Mouse (Mus musculus) intestine, embryonic 15.5 days (tissue): ENCODE measurements at regions not wholly inside any gene's neighbourhood (a gene's known extent, or its start where the extent isn't known, plus 50 kb on each side); places are given as distances from the start of the nearest gene placed in this dataset.

Experiments
- ATAC-seq: fragments of 200-750 bp; cut with Nextera tagmentation; 2 replicates; pipeline ENCODE4 v1.8.0; 2017; ENCODE audit warnings: moderate TSS enrichment, moderate library complexity
- H3K27ac ChIP-seq: fragments of 300-500 bp; sonication (generic); 2 replicates; pipeline ENCODE4 v1.5.1; 2015; ENCODE audit warnings: mild to moderate bottlenecking, inconsistent platforms
- H3K27me3 ChIP-seq: fragments of 300-500 bp; sonication (generic); replicated peaks from 2 replicates; pipeline ENCODE4 v1.6.1; 2015; ENCODE audit warnings: inconsistent platforms
- H3K36me3 ChIP-seq: fragments of 300-500 bp; sonication (generic); 2 replicates; pipeline ENCODE4 v1.6.1; 2015; ENCODE audit warnings: inconsistent platforms
- H3K4me1 ChIP-seq: fragments of 300-500 bp; sonication (generic); replicated peaks from 2 replicates; pipeline ENCODE4 v1.6.1; 2015; ENCODE audit warnings: inconsistent platforms
- H3K4me2 ChIP-seq: fragments of 300-500 bp; sonication (generic); replicated peaks from 2 replicates; pipeline ENCODE4 v1.6.1; 2015; ENCODE audit warnings: mild to moderate bottlenecking, inconsistent platforms
- H3K4me3 ChIP-seq: fragments of 300-500 bp; sonication (generic); replicated peaks from 2 replicates; pipeline ENCODE4 v1.5.1; 2015; ENCODE audit warnings: inconsistent platforms
- H3K9ac ChIP-seq: fragments of 300-500 bp; sonication (generic); 2 replicates; pipeline ENCODE4 v1.6.1; 2015; ENCODE audit warnings: inconsistent platforms
- H3K9me3 ChIP-seq: fragments of 300-500 bp; sonication (generic); 2 replicates; pipeline ENCODE4 v1.6.1; 2016; ENCODE audit warnings: inconsistent platforms
- WGBS: fragments of 180-500 bp; shearing (Covaris S2); methylation state at CpG from one replicate; pipeline ENCODE4 v1.1.7; 2015; 5-methylcytosine and 5-hydroxymethylcytosine counted together

DNA sequence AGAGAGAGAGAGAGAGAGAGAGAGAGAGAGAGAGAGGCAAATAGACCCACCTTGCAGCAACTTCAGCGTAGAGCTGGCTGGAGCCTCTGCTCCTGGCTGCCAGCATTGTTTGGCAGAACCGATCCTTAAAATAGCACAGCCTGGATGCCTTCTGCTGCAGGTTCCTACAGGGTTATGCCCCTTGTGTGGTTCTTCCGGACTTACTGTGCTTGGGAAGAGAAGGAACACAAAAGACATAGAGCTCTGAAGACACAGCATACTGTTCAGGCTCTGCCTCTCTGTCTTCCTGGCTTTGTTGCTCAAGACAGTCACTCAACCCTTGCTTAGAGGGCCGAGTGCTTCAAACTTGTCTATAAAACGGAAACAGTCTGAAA lies 86.2 kb upstream of the Slc25a26 start:
- H3K4me1 ChIP-seq: no peaks in the 10 kb centered on the region
- 58% methylated on average over 5 of the region's 5 CpGs for WGBS
- no peaks in the 10 kb centered on the region for H3K9me3 ChIP-seq
- no peak overlapping the region for H3K4me2 ChIP-seq
- H3K36me3 ChIP-seq: no peaks in the 10 kb centered on the region
- H3K4me3 ChIP-seq: no peak overlapping the region
- H3K9ac ChIP-seq: no peak overlapping the region
- H3K27ac ChIP-seq: no peak overlapping the region
- no peak for ATAC-seq
- H3K27me3 ChIP-seq: no peaks in the 10 kb centered on the region

GRCm38 (mm10) chr6:94413297-94413986 lies 86.7 kb upstream of the Slc25a26 start:
- Histone ChIP-seq H3K27ac (no peak overlapping the region), H3K9me3 (no peaks in the 10 kb centered on the region), H3K36me3 (no peaks in the 10 kb centered on the region), H3K9ac (no peak overlapping the region), H3K4me3 (no peak overlapping the region), H3K4me1 (no peaks in the 10 kb centered on the region), H3K4me2 (no peak overlapping the region), H3K27me3 (no peaks in the 10 kb centered on the region)
- WGBS: 64% methylated on average over 10 of the region's 10 CpGs
- no peak for ATAC-seq

GRCm38 (mm10) chr6:94412341-94412740 lies 87.8 kb upstream of the Slc25a26 start:
- Histone ChIP-seq H3K9ac (no peak overlapping the region), H3K27me3 (no peaks in the 10 kb centered on the region), H3K9me3 (no peaks in the 10 kb centered on the region), H3K4me3 (no peak overlapping the region), H3K27ac (no peak overlapping the region), H3K36me3 (no peaks in the 10 kb centered on the region), H3K4me1 (no peaks in the 10 kb centered on the region), H3K4me2 (no peak overlapping the region)
- ATAC-seq: no peak
- WGBS: 71% methylated on average over 7 of the region's 7 CpGs

DNA sequence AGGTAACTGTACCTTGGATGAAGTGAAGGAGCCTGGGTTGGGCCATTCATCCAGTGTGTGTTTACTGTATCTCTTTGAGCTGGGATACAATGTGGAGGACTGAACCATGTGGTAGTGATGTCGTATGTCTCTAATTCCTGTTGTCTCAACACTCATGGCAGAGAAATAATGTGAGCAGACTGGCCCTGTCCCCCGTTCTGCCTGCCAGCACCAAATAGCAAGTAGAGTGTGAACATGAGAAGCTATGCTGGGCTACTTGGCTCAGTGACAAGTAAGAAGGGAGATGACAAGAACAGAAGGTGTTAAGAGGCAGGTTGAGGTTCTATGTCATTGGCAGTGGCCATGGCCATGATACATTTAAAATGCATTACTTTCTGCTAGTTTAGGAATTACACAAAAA lies 89.7 kb upstream of the Slc25a26 start:
- 69% methylated on average over 2 of the region's 2 CpGs for WGBS
- ATAC-seq: no peak
- no peaks in the 10 kb centered on the region for H3K9me3 ChIP-seq

GRCm38 (mm10) chr6:94408996-94409395 lies 91.1 kb upstream of the Slc25a26 start:
- H3K9ac ChIP-seq: no peak overlapping the region
- no peak for ATAC-seq
- no peak overlapping the region for H3K27ac ChIP-seq
- no peak overlapping the region for H3K4me2 ChIP-seq
- no peaks in the 10 kb centered on the region for H3K27me3 ChIP-seq
- no peaks in the 10 kb centered on the region for H3K9me3 ChIP-seq
- no peaks in the 10 kb centered on the region for H3K4me1 ChIP-seq
- no peak overlapping the region for H3K4me3 ChIP-seq
- H3K36me3 ChIP-seq: no peaks in the 10 kb centered on the region
- 90% methylated on average over 2 of the region's 2 CpGs for WGBS

More for the DNA sequence above, 89.7 kb upstream of the Slc25a26 start:
- Histone ChIP-seq H3K4me2 (no peak overlapping the region), H3K27me3 (no peaks in the 10 kb centered on the region), H3K4me3 (no peak overlapping the region), H3K9ac (no peak overlapping the region), H3K4me1 (no peaks in the 10 kb centered on the region), H3K27ac (no peak overlapping the region), H3K36me3 (no peaks in the 10 kb centered on the region)

- WGBS: 83% methylated on average over 4 of the region's 4 CpGs
- H3K9me3 ChIP-seq: no peaks in the 10 kb centered on the region
- no peaks in the 10 kb centered on the region for H3K36me3 ChIP-seq
These were observed 92.4 kb upstream of the Slc25a26 start for GRCm38 (mm10) chr6:94407751-94408150.

DNA sequence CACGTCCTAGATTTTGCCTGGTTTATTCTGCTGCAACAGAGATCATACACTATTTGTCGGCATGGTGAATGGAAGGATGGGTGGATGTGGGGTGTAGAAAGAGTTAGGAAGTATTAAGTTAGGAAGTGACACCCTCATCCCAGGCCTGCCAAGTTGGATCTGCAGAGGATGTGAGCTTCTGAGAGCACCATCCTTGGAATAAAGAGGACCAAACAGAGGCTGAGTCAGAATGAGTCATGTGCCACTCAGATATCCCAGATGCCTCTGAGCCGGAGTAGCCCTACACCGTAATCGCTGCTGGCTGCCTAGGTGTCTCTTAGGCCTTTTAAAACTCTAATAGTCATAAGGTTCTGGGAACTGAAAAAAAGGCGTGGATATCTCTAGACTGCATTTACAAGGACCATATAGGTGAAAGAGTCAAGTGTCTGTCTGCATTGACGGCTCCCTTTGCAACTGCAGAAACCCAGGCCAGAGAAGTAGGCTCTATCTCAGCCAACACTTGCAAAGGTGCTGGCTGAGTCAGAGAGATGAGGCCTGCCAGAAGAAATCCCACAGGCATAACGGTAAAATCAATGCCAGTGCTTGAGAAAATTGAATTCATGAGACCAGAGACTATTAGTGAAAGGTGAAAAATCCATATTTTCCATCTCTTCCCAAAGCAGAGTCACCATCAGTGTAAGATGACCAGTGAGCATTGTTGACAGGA lies 94.6 kb upstream of the Slc25a26 start:
- Histone ChIP-seq H3K4me3 (no peak overlapping the region), H3K9me3 (no peaks in the 10 kb centered on the region), H3K4me2 (no peak overlapping the region), H3K4me1 (peaks cover 14% of the 10 kb centered on the region), H3K27ac (no peak overlapping the region), H3K27me3 (no peaks in the 10 kb centered on the region), H3K9ac (no peak overlapping the region), H3K36me3 (no peaks in the 10 kb centered on the region)
- WGBS: 83% methylated on average over 8 of the region's 8 CpGs
- ATAC-seq: no peak

More at GRCm38 (mm10) chr6:94407751-94408150, 92.4 kb upstream of the Slc25a26 start:
- no peaks in the 10 kb centered on the region for H3K27me3 ChIP-seq
- no peak overlapping the region for H3K4me2 ChIP-seq
- H3K4me1 ChIP-seq: no peaks in the 10 kb centered on the region
- H3K4me3 ChIP-seq: no peak overlapping the region
- H3K9ac ChIP-seq: no peak overlapping the region
- H3K27ac ChIP-seq: no peak overlapping the region
- no peak for ATAC-seq

DNA sequence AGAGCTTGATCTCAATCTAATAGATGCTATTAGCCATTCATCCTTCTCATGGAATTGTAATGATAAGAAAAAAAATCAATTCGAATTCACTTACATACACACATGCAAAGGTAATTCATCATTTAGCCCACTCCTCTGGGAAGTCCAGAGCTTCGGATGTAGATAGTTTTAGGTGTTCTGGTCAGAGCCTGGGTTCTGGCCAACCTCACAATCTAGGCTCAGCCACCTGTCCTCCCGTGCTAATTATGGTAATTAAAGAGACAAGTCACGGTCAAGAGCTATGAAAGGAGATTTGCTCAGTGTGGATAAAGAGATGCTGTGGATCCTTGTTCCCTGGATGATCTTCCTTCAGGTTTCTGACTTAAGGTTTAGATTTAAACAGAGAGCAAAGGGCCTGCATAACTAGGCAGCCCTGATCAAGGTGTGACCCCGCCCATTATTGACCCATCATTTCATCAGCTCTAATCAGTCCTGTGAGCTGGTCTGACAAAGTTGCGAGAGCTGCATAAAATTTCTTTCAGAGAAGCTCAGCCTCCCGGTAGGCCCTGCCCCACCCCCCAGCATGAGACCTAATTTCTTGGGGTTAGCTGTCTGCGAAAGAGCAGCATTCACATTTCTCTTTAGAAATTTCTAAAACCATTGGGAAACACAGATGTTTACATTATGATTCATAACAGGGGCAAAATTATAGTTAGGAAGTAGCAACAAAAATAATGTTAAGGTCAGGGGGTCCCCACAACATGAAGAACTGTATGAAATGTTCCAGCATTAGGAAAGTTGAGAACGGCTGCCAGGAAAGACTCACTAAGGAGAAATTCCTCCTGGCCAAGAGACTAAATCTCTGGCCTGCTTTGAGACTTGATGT lies 98.3 kb upstream of the Slc25a26 start:
- 0 out of 2 replicates have a peak, but pooled peaks have one; percentile 23 for ATAC-seq
- no peaks in the 10 kb centered on the region for H3K9me3 ChIP-seq
- H3K9ac ChIP-seq: no peak overlapping the region
- no peaks in the 10 kb centered on the region for H3K36me3 ChIP-seq
- H3K4me3 ChIP-seq: no peak overlapping the region
- WGBS: 50% methylated on average over 9 of the region's 9 CpGs
- no peaks in the 10 kb centered on the region for H3K27me3 ChIP-seq
- H3K4me1 ChIP-seq: peaks cover 17% of the 10 kb centered on the region
- H3K27ac ChIP-seq: no peak overlapping the region
- H3K4me2 ChIP-seq: no peak overlapping the region

DNA sequence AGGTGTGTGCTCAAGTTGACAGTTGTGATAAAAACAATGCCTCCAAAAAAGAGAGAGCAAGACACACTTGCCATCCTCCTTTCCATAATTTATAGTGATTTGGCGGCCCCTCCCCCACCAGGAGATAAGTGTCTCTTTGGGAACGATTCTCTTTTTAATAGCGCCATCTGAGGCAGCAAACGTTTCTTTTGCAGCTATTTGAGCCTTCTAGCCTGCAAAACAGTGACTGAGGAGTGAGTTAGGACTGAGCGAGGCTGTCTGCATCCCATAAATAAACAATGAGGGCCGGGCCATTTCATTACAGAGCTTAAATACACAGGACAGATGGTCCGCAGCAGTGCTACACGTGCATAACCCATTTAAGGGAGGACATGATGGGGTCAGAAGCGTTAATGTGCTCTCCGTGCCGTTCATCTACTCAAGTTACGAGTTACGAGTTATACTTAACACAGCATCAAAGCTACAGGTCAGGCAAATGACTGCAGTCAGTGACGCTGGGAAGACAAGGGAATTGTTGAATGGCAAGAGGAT lies 99.0 kb upstream of the Slc25a26 start:
- Histone ChIP-seq H3K4me2 (peak overlapping the region; percentile 57), H3K4me1 (peaks cover 17% of the 10 kb centered on the region), H3K27me3 (no peaks in the 10 kb centered on the region), H3K27ac (no peak overlapping the region), H3K4me3 (no peak overlapping the region), H3K9ac (no peak overlapping the region), H3K36me3 (no peaks in the 10 kb centered on the region), H3K9me3 (no peaks in the 10 kb centered on the region)
- ATAC-seq: peak; percentile 47
- 16% methylated on average over 14 of the region's 14 CpGs for WGBS

DNA sequence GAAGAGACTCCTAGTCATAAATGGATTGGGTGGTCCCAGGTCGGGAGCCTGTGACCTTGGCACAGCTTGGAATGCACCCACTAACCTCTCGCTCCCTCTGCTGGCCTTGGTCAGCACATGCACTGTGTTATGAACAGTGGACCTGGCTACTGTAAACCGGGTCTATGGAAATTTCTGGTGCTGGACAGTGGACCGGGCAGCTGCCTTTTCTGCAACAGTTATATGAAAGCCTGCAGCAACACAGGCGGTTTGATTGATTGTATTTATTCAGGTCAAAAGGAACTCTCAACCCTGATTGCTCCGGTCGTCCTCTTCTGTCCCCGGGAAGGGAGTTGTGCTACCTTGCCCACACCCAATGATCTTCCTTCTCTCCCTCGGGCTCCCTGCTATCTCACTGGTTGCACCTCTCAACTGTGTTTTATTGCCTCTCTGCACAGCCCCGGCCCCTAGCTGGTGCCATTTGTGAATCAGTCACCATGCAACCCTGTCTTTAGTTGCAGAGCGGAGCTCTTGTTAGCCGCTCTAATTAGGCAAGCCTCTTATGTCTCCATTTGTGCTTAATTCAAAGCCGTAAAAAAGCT lies 99.6 kb upstream of the Slc25a26 start:
- Histone ChIP-seq H3K27ac (0 out of 2 replicates have a peak overlapping the region, but pooled peaks have one; percentile 27), H3K36me3 (no peaks in the 10 kb centered on the region), H3K4me2 (peak overlapping the region; percentile 57), H3K9ac (no peak overlapping the region), H3K4me1 (peaks cover 17% of the 10 kb centered on the region), H3K27me3 (no peaks in the 10 kb centered on the region), H3K9me3 (no peaks in the 10 kb centered on the region), H3K4me3 (peak overlapping the region; percentile 26)
- ATAC-seq: peak; percentile 92
- WGBS: 12% methylated on average over 13 of the region's 13 CpGs

DNA sequence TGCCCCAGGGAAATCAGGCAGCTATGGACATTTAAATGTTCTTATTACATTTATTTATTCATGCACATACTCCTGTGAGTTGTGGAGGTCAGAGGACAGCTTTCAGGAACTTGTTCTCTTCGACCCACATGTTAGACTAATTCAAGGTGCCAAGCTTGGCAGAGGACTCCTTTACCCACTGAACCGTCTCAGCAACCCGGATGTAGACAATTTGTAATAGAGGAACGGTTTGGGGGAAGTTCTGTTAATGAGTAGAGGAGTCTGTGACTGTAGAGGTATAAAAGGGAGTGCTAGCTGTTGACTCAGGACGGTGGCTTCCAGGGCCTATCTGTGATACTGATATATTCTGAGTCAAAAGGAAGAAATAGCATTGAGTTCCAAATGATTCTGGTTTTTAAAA lies 107.4 kb upstream of the Magi1 start:
- no peak overlapping the region for H3K9ac ChIP-seq
- 29% methylated on average over 5 of the region's 5 CpGs for WGBS

DNA sequence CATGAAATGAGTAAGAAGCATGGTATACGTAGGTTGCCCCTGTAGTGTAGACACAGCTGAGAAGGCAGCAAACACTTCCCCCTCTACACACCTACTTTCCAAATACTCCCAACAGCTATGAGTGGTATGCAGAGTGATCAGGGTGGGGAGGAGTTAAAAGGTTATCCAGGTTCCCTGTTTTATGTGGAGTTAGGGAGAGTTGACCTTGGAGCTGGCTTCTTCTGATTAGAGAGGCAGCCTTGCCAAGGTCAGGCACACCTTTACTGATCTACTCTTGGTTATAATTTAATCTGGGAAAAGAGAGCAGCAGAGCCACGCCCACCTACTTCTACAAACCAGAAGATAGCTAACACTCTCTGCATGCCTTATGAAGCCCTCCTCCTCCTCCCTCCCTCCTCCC lies 106.7 kb upstream of the Magi1 start:
- WGBS: 71% methylated on average over 2 of the region's 2 CpGs
- H3K4me1 ChIP-seq: peaks cover 8% of the 10 kb centered on the region; the same call in 1 of the 2 replicates
- peak; percentile 93 for ATAC-seq
- no peak overlapping the region; the same call in 1 of the 2 replicates for H3K4me2 ChIP-seq
- no peak overlapping the region for H3K4me3 ChIP-seq
- no peaks in the 10 kb centered on the region for H3K27me3 ChIP-seq
- no peaks in the 10 kb centered on the region for H3K9me3 ChIP-seq
- no peaks in the 10 kb centered on the region for H3K36me3 ChIP-seq
- H3K27ac ChIP-seq: peak overlapping the region; percentile 70
- no peak overlapping the region for H3K9ac ChIP-seq

More for the DNA sequence above, 107.4 kb upstream of the Magi1 start:
- H3K36me3 ChIP-seq: no peaks in the 10 kb centered on the region
- H3K27ac ChIP-seq: peak overlapping the region; percentile 70
- no peak overlapping the region for H3K4me3 ChIP-seq
- H3K27me3 ChIP-seq: no peaks in the 10 kb centered on the region
- ATAC-seq: peak; percentile 66
- H3K4me2 ChIP-seq: no peak overlapping the region
- peaks cover 8% of the 10 kb centered on the region; the same call in 1 of the 2 replicates for H3K4me1 ChIP-seq
- H3K9me3 ChIP-seq: no peaks in the 10 kb centered on the region
